Mouse (Mus musculus) adrenal gland, adult 2 months (tissue): ENCODE measurements around the gene Tnfrsf22. TPM values are rescaled to one million over a fixed set of nuclear protein-coding genes. Genes with fewer than 3 reads are reported as not detected.

ENCODE experiments used
- DNase-seq: peaks from one replicate; pipeline ENCODE4 v3.0.0; 2021
- polyA plus RNA-seq: library from polyadenylated mRNA; depleted of rRNA; stranded (reverse); fragments of >200 nt; gene quantifications from 2 replicates; pipeline ENCODE4 v1.2.3, GENCODE M21; 2012
- total RNA-seq, 2 experiments: library from RNA; stranded (reverse); gene quantifications; 2 replicates each; pipeline ENCODE4 v1.2.3; 2021

Tnfrsf22 gene
- total and polyA plus RNA-seq, 3 experiments = 3.9 to 4.4 (median 3.9) TPM

GRCm38 (mm10) chr7:143631503-143631902 is 18.0 kb downstream of the Tnfrsf22 start:
- DNase-seq = no peak

- DNase-seq = no peak
Measured at GRCm38 (mm10) chr7:143629501-143629900, 20.0 kb downstream of the Tnfrsf22 start.

- no peak for DNase-seq
Measured at GRCm38 (mm10) chr7:143628540-143628939, 20.9 kb downstream of the Tnfrsf22 start, which contains the start of gene Tnfrsf26. Gene Tnfrsf26 (minus strand): TSS chr7:143628722.

GRCm38 (mm10) chr7:143627555-143628286 is 21.7 kb downstream of the Tnfrsf22 start:
- DNase-seq = no peak

GRCm38 (mm10) chr7:143626178-143626577 is 23.3 kb downstream of the Tnfrsf22 start:
- no peak for DNase-seq

- DNase-seq = no peak
Measured at GRCm38 (mm10) chr7:143625151-143625550, 24.3 kb downstream of the Tnfrsf22 start.

GRCm38 (mm10) chr7:143624561-143624960 is 24.9 kb downstream of the Tnfrsf22 start:
- no peak for DNase-seq

- peak; percentile 13 for DNase-seq
Measured at GRCm38 (mm10) chr7:143620951-143621350, 28.5 kb downstream of the Tnfrsf22 start.

GRCm38 (mm10) chr7:143614404-143615135 is 34.9 kb downstream of the Tnfrsf22 start:
- peak; percentile 40 for DNase-seq

- DNase-seq = no peak
Measured at GRCm38 (mm10) chr7:143612215-143612614, 37.2 kb downstream of the Tnfrsf22 start.

GRCm38 (mm10) chr7:143605321-143605720 is 44.1 kb downstream of the Tnfrsf22 start:
- DNase-seq = no peak

- no peak for DNase-seq
Measured at GRCm38 (mm10) chr7:143604889-143605288, 44.6 kb downstream of the Tnfrsf22 start.

GRCm38 (mm10) chr7:143601705-143602104 is 47.8 kb downstream of the Tnfrsf22 start:
- no peak for DNase-seq

- DNase-seq = no peak
Measured at GRCm38 (mm10) chr7:143600231-143600740, 49.2 kb downstream of the Tnfrsf22 start.

- peak; percentile 96 for DNase-seq
Measured at GRCm38 (mm10) chr7:143599428-143600230, 49.8 kb downstream of the Tnfrsf22 start, which contains the start of gene Cars. Gene Cars (minus strand): TSS chr7:143600090.

- no peak for DNase-seq
Measured at GRCm38 (mm10) chr7:143594865-143595264, 54.6 kb downstream of the Tnfrsf22 start.

GRCm38 (mm10) chr7:143592255-143592654 is 57.2 kb downstream of the Tnfrsf22 start:
- DNase-seq = no peak

- no peak for DNase-seq
Measured at GRCm38 (mm10) chr7:143588006-143588405, 61.5 kb downstream of the Tnfrsf22 start.

GRCm38 (mm10) chr7:143587586-143587985 is 61.9 kb downstream of the Tnfrsf22 start:
- DNase-seq = no peak
